In genomic region chr14:30027378-30027777, GRCm38 (mm10) we compare ENCODE assay signal across 9 mouse cellular contexts. TPM values are rescaled to one million over a fixed set of nuclear protein-coding genes. Genes with fewer than 3 reads are reported as not detected.
DNase-seq lines count a peak whose midpoint lies in the region; ATAC-seq and TF ChIP-seq lines count a peak whose summit lies in the region.
"Had no signal": no experiment of that assay in that cellular context is flagged by ENCODE, and none has a peak within 500 bp of the region (broad histone marks: within the 10 kb centered on the region; RNA-seq: fewer than 3 reads in every experiment).

No protein-coding gene starts in this region.

- no peaks in the 10 kb centered on the region for H3K4me1 ChIP-seq in hindbrain, postnatal 0 days (ENCODE audit: insufficient read depth, low read length)
- H3K4me1 ChIP-seq in hindbrain, embryonic 10.5 days (replicated peaks): no peaks in the 10 kb centered on the region

- peak; percentile 31; the same call in 1 of the 2 replicates for TF ChIP-seq CTCF in hindbrain, postnatal 0 days (IDR thresholded peaks at IDR 0.05; ENCODE audit: low read depth)

- H3K4me2 ChIP-seq in hindbrain, postnatal 0 days (ENCODE audit: low read depth, low read length): no peak overlapping the region

- H3K27ac ChIP-seq in hindbrain, postnatal 0 days: no peak overlapping the region
- no peak overlapping the region for H3K27ac ChIP-seq in hindbrain, embryonic 10.5 days

- H3K4me3 ChIP-seq in hindbrain, postnatal 0 days (ENCODE audit: low read length): no peak overlapping the region
- no peak overlapping the region for H3K4me3 ChIP-seq in hindbrain, embryonic 10.5 days

- H3K9me3 ChIP-seq in hindbrain, postnatal 0 days (ENCODE audit: low read length): no peaks in the 10 kb centered on the region
- H3K9me3 ChIP-seq in hindbrain, embryonic 10.5 days: no peaks in the 10 kb centered on the region

- WGBS in hindbrain, postnatal 0 days: 59% methylated on average over 2 of the region's 2 CpGs
- 61% methylated on average over 2 of the region's 2 CpGs for WGBS in hindbrain, embryonic 10.5 days

- H3K9ac ChIP-seq in hindbrain, postnatal 0 days (replicated peaks; ENCODE audit: low read length): no peak overlapping the region

- no peak for DNase-seq in hindbrain, postnatal 0 days (ENCODE audit: low spot score)
- DNase-seq in hindbrain, embryonic 10.5 days (ENCODE audit: low spot score): no peak
- DNase-seq in B cell, adult 2 months: peak; percentile 72 to 74
- DNase-seq in R1 (ENCODE audit: low read depth, low spot score): peak; percentile 30
- peak; percentile 28 for DNase-seq in lung, postnatal 10 days
- DNase-seq in urinary bladder, postnatal 10 days (ENCODE audit: low spot score): no peak
- DNase-seq in retina, postnatal 1 day: no peak
- no peak for DNase-seq in embryo, embryonic 10.5 days (ENCODE audit: low spot score)

- no peaks in the 10 kb centered on the region for H3K36me3 ChIP-seq in hindbrain, postnatal 0 days (ENCODE audit: insufficient read depth, low read length)
- H3K36me3 ChIP-seq in hindbrain, embryonic 10.5 days: no peaks in the 10 kb centered on the region

- no peaks in the 10 kb centered on the region for H3K27me3 ChIP-seq in hindbrain, postnatal 0 days (ENCODE audit: insufficient read depth, low read length)
- H3K27me3 ChIP-seq in hindbrain, embryonic 10.5 days (ENCODE audit: insufficient read depth, poor library complexity, severe bottlenecking): no peaks in the 10 kb centered on the region

- ATAC-seq in hindbrain, postnatal 0 days: no peak

RNA-seq across cellular contexts. Expression of gene Chdh, which starts 18.6 kb away (rescaled TPM):
- total RNA-seq in hindbrain, postnatal 0 days (2014; rRNA removed): 1.3 TPM in 2 replicates
- polyA plus RNA-seq in hindbrain, postnatal 0 days (2015; fragmentation: Nextera tagmentation; extraction: Ambion mirVana): 0.30 and 0.58 TPM in 2 replicates
- 0.09 and 0.11 TPM in 2 replicates for polyA plus RNA-seq in hindbrain, embryonic 10.5 days (2016; fragmentation: Nextera tagmentation; extraction: Ambion mirVana)
- polyA plus RNA-seq: limb, embryonic 11.5 days had no signal

RNA-seq across cellular contexts. Expression of gene Il17rb, which starts 18.7 kb away (rescaled TPM):
- 0.18 and 0.58 TPM in 2 replicates for total RNA-seq in hindbrain, postnatal 0 days (2014; rRNA removed)
- 0.86 and 0.94 TPM in 2 replicates for polyA plus RNA-seq in hindbrain, postnatal 0 days (2015; fragmentation: Nextera tagmentation; extraction: Ambion mirVana)
- polyA plus RNA-seq in hindbrain, embryonic 10.5 days (2016; fragmentation: Nextera tagmentation; extraction: Ambion mirVana): 0.46 and 1.0 TPM in 2 replicates

RNA-seq across cellular contexts. Expression of gene Actr8, which starts 49.2 kb away (rescaled TPM):
- 38.0 and 40.0 TPM in 2 replicates for total RNA-seq in hindbrain, postnatal 0 days (2014; rRNA removed)
- polyA plus RNA-seq in hindbrain, postnatal 0 days (2015; fragmentation: Nextera tagmentation; extraction: Ambion mirVana): 51.3 and 54.9 TPM in 2 replicates
- polyA plus RNA-seq in hindbrain, embryonic 10.5 days (2016; fragmentation: Nextera tagmentation; extraction: Ambion mirVana): 89.1 and 92.4 TPM in 2 replicates

RNA-seq across cellular contexts. Expression of gene Selenok, which starts 59.3 kb away (rescaled TPM):
- 47.9 and 73.1 TPM in 2 replicates for total RNA-seq in hindbrain, postnatal 0 days (2014; rRNA removed)
- polyA plus RNA-seq in hindbrain, postnatal 0 days (2015; fragmentation: Nextera tagmentation; extraction: Ambion mirVana): 429 and 448 TPM in 2 replicates
- 315 and 388 TPM in 2 replicates for polyA plus RNA-seq in hindbrain, embryonic 10.5 days (2016; fragmentation: Nextera tagmentation; extraction: Ambion mirVana)

Comparison
In these comparisons a context has a peak if more than half of its experiments do, and no peak if none do; other contexts are left out.
1. DNase-seq: peak in B cell, adult 2 months (2 of 2), R1 (single experiment) and lung, postnatal 10 days (single experiment); none in hindbrain, postnatal 0 days (single experiment), hindbrain, embryonic 10.5 days (single experiment), urinary bladder, postnatal 10 days (single experiment), retina, postnatal 1 day (single experiment) and embryo, embryonic 10.5 days (single experiment).